Mouse (Mus musculus) stomach, postnatal 0 days (tissue): ENCODE results near the gene Gm5767.
"Not testable (repeated sequence)": the region's sequence is repeated elsewhere in the genome, so short reads cannot be mapped to it uniquely, and the experiment has no call there.

Experiments used
- CTCF ChIP-seq: IDR thresholded peaks from 2 replicates; pipeline ENCODE4 v1.5.1; 2016; ENCODE audit warnings: antibody characterized with exemption, low read depth, mild to moderate bottlenecking, moderate library complexity
- EP300 ChIP-seq: optimal IDR thresholded peaks from 2 replicates; pipeline ENCODE3; 2016; ENCODE audit warnings: antibody characterized with exemption

- not testable (repeated sequence) for TF ChIP-seq CTCF, EP300
Observed at GRCm38 (mm10) chr16:8732450-8732849, 51.9 kb downstream of the Gm5767 start.
